Mouse (Mus musculus) embryonic fibroblast, embryonic 13.5 days (primary cell): ENCODE results near the gene Smim20.

Source experiments
- CTCF ChIP-seq: IDR thresholded peaks from 2 replicates; pipeline ENCODE4 v1.5.1; 2011; ENCODE audit warnings: mild to moderate bottlenecking, control low read depth, low read length, moderate library complexity, borderline replicate concordance; ENCODE audit not compliant: insufficient read depth
- POLR2A ChIP-seq: IDR thresholded peaks from 2 replicates; pipeline ENCODE4 v1.6.1; 2011; ENCODE audit warnings: low read depth, mild to moderate bottlenecking, control low read depth, low read length, moderate library complexity

DNA sequence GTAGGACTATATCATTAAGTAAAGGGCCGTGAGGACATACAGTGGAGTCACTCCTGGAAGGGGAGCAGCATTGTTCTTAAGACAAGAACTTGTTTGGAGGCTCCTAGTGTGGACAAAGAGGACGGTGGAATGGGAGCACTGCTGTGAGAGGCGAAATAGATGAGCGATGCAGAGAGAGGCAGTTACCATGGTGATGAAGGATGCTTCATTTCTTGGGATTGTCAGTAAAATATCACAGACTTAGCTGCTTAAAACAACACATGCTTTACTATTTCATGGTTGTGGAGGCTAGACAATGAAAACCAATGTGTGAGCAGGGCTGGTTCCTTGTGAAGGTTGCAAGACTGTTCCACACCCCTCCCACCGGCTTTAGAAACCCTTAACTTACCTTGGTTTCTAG is 27.7 kb downstream of the Smim20 start:
- TF ChIP-seq CTCF: no peak
- no peak for TF ChIP-seq POLR2A
